Mouse (Mus musculus) E14TG2a.4 (cell line): Measurements from ENCODE around the gene Slc30a6.

Source experiments
- CTCF ChIP-seq: conservative IDR thresholded peaks from 2 replicates; pipeline ENCODE4 v1.5.1; 2014; ENCODE audit warnings: low read length
- POU5F1 ChIP-seq: IDR thresholded peaks from 2 replicates; pipeline ENCODE4 v1.6.1; 2014; ENCODE audit warnings: low read length, borderline replicate concordance

DNA sequence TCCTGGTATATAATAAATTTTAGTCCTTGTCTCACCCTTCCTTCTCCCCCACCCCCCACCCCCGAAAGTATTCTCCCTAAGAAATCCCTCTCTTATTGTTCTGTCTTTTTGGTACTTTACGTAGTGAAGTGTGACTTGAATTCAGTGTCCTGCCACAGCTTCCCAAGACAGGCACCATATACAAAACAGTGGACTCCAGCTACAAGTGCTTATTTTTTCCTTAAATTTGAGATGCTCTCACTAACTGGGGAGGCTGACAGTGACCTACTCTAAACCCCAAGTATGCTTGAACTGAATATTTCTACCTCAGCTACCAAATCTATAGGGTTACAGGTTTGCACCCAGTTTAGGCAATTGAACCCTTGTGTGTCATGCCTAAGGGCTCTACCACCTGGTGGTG is 1.0 kb upstream of the Slc30a6 start:
- TF ChIP-seq CTCF (no peak), POU5F1 (no peak)
